Mouse (Mus musculus) adipocyte (in vitro differentiated cells): ENCODE results near the gene Smarcd2.
A peak's percentile ranks its signal among the peaks of the same experiment; 100 is the strongest.

ENCODE experiments used
- DNase-seq: peaks from one replicate; pipeline ENCODE4 v3.0.0-alpha.2; 2016; ENCODE audit warnings: low spot score

Gene Smarcd2

DNA sequence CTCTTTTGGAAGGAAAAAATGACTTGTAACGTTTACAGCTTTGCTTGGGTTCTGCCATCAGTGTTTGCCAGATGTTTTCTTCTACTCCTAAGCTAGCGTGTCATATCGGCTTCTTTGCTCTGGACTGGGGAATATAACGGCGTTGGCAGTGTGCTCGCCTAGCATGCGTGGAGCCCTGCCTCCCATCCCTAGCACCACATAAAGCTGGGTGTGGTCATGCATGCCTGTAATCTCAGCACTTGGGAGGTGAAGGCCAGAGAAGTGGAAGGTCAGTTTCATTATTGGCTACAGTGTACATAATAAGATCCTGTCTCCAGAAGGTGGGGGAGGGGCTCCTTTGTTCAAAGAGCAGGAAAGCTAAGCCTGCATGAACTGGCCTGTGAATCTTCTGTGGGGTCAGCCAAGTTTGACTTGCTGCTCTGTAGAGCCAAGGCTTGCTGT lies 2.2 kb upstream of the Smarcd2 start:
- DNase-seq, result peak; percentile 49

DNA sequence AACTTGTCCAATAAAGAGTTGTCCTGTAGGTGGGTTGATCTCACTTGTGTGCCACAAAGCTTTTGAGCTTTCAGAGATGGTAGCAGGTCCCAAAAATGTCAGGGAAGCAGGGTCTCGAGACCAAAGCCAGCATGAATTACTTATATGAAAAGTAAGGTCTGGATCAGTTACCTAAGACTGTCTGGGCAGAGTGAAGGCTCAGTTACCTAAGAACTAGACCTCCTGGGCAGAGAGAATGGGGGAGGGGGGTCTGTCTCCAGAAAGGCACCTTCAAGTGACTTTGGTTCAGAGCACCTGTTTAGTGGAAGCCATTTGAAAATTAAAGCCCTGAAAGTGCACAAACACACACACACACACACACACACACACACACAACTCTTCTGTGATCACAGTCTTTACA lies 1.6 kb upstream of the Smarcd2 start:
- DNase-seq, result no peak

DNA sequence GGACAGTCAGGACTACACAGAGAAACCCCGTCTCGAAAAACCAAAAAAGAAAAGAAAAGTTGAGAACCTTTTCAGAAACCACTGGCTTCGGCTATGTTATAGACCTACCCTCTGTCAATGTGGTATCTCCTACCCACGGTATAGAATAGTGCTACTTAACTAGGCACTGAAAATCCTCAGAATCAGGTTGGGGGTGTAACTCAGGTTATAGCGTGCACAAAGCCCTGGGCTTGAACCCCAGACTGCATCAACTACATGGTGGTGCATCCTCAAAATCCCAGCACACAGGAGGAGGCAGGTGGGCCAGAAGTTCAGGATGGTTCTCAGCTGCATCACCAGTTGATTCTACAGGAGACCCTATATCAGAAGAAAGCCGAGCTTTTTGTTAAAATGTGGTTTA lies 1.0 kb upstream of the Smarcd2 start:
- no peak for DNase-seq

DNA sequence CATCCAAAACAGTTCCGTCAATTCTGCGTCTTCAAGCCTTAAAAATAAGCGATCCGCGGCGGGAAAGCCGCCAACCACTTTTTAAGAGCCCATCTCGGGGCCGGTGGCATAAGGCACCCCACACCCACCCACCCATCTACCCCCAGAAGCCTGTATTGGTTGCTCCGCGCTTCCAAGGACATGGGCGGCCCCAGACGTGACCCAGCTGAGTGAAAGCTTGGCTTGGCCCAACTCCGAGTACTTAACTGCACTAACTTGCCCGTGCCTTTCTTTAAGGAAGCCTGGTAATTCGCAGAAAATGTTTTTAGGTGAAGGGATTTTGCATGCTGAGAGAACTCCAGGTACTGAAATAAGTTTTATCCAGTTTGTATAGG lies 526 bp upstream of the Smarcd2 start:
- no peak for DNase-seq

DNA sequence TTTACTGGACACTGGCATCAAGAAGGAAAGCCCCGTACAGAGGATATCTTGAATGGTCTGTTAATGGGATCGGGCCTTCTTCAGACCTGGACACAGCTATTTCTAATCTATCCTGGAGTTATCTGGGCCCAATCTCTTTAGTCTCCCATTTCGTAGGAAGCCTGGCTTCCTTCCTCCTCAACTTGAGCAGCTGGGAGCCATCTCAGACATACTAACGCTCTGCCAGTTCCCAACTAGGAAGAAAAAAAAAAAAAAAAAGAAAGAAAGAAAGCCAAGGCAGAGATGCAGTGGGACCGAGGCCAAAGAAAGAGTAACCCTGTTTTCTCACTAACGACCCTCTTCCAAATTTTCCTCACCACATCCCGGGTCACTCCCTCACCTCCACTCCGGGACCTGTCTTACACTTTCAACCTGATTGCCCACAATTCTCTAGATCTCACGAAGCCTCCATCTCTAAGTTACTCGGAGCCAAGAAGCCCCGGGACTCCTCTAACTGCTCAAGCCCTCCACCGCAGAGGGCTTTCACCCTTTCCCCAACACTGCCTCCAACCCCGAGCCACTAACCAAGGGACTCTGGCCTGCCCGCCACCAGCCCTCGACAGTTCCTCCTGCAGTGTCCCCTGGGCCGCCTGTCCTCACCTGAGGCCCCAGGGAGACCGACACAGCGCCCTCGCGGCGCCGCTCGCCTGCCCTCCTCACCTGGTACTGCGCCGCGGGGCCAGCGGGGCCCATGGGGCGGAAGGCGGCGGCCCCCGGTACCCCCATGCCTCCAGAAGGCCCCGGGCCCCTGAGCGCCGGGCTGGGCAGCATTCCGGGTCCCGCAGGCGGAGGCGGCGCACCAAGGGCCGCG lies 753 bp downstream of the Smarcd2 start:
- DNase-seq, result peak; percentile 45

DNA sequence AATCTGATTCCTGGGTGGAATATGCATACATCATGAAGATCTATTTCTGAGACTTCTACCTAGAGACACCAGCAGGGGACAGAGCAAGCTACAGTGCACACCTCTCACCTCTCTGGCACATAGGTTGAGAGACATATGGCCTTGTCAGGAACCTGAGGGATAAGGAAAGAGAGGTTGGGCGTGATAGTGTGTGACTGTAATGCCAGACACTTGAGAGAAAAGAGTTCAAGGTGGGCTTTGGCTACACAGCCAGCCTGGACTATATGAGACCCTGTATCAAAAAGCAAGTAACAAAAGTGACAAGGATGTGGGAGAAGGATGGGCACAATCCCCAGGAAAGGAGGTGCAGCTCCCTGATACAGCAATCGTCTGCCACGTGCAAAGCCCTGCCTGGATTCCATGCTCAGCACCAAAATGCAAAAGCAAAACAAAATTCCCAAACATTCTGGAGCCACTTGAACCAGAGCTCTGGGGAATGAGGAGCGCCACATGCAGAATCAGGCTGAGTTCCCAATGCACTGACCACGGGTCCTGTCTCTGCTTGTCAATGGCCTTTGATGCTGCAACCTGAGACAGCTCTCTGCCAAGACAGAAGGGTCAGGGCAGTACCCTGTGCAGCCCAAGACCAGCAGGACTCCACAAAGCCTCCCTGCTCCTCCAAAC lies 1.5 kb downstream of the Smarcd2 start:
- DNase-seq, result peak; percentile 41

DNA sequence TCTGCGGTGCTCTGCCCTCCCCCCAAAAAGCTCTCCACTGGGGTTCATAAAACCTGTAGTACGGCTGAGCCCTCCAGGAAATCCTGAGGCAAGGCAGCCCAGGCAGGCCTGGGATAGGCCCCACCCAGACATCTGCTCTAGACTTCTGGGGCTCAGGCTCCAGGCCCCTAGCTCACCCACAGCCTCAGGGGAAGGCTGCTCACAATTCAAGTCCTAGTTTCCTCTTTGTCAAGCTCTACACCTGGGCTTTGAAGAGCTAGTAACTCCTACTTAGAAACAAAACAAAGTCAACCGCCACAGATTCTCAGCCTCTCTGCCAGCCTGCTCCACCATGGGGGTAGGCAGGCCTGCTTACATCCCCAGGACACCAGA lies 3.7 kb downstream of the Smarcd2 start:
- DNase-seq, result peak; percentile 38

DNA sequence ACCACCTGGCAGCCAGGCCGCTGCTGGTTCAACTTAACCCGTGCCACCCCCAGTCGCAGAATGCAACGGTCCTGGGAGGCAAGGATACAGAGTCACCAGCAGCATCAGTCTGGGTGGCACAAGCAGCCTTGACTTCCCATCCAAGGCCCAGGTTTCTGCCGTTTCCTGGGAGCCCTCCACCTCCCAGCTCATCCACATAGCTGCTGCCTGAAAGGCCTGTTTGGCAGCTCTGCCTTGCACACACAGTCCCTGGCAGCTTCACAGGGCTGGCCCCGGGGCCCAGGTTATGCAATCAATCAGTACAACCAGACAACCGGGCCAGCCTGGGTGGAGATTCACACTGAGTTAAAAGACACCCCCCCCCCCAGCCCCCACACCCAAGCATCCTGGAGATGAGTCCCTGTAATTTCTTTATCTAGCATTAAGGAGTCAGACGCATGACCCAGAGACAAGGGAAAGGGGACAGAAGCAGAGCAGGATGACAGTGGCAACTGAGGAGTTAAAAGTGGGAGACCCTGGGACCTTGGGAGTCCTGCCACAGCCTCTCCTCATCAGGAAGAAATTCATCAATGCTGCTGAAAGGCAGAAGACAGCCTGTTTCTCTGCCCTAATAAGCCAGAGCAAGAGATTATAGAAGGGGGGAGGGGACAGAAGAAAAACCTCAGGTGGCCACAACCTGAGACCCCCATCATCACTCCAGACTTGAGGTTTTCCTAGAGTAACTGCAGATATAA lies 4.3 kb downstream of the Smarcd2 start:
- DNase-seq, result peak; percentile 92

DNA sequence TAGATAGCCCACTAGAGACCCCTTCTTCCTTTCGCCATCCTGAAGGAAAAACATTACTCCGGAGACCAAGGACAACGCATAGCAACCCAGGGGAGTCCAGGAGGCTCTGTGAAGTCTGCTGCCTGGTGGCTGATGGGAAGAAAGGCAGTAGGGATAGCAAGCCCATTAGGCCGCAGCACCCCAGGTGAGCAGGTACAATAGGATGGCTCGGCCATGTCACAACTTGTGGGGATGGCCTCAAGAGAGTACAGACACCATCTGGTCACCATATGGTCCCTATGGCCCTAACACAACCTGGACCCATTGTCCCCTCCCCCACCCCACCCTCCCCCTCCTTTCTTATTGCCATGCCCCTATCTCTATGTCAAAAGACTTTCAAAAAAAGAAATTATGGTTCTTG lies 4.9 kb downstream of the Smarcd2 start:
- DNase-seq, result no peak

DNA sequence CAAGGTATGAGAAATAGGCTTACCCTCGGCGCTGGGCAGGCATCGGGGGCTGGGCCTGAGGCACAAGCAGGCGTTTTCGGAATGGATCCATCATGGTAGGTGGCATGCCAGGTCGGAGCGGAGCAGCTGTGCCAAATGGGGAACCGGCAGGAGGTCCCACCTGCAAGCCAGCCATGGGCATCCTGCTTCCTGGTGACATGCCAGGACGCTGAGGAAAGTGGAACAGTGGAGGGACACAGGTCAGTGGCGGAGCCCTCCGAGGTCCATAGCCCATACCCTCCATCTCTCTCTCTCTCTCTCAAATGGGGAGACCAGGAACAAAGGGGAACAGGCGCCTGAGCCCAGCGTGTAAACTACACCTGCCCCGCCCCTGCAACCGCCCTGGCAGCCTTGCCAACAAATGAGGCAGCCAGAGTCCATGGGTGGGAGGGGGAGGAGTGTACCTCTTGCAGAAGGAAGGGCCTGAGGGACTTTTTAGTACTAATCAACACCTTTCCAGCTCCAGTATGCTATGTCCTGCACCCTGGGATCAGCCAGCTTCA lies 5.4 kb downstream of the Smarcd2 start:
- DNase-seq, result no peak

DNA sequence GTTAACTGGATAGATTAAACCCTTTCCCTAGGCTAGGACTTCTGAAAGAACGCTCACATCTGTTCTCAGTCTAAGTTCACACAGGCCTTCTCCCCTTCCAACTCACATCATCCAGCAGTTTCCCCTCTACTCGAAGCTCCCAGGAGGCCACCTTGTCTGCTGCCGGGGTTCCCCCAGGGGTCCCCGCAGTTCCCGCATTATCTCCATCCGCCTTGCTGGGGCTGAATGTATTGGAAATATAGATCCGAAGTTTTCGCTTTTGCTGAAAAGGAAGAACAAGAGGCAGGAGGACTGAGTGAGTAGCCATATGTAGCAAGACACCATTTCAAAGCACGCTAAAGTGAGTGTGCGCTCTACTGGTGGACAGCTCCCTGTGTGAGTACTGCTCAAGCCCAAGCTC lies 6.3 kb downstream of the Smarcd2 start:
- no peak for DNase-seq

DNA sequence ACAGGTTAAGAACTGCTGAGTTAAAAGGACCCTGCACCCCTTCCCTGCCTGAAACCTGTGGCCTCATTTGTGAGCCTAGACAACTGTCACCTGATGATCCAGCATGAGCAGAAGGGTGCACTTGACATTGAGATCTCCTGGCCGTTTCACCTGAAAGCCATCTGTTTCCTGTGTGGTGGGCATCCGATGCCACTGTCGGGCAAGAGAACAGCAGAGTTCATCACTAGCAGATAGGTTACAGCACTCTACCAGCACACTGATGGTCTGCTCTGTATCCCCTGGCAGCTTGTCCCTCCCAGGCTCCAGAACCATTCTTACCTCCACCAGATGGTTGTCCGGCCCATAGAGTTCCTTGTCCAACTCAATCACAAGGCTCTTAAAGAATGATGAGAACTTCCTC lies 7.2 kb downstream of the Smarcd2 start:
- DNase-seq, result no peak

DNA sequence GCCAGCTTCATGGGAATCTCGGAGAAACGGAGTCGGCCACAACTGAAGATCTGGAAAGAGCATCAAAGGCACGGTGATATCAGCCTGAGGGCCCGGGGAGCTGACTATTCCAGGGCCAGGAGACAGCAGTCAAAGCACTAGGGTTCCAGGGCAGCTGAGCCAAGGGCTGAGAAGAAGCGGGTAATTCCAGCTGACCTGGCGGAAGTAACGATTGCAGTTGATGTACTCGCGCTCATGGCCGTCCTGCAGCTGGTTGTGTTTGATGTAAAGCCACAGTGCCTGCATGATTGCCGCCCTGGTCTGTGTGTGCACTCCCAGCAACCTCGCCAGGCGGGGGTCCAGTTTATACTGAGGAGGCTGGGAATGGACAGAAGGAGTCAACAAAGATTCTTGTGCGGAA lies 7.8 kb downstream of the Smarcd2 start:
- no peak for DNase-seq

DNA sequence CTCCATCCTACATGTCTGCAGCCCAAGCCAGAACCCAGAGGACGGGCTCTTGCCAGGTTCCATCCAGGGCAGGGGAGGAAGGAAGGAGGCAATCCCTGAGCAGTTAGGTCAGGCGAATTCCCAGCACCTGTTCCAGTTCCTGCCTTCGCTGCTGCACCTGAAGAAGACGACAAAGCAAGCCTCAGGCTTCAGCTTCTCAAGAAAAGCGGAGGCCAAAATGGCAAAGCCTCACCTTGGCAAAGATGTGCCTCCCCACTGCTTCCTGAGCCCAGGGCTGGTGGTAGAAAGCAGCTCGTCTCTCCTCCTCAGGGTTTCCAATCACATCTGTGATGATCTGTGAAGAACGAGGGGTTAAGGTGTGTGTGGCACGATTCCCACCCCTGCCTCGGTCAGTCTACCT lies 8.8 kb downstream of the Smarcd2 start:
- no peak for DNase-seq

DNA sequence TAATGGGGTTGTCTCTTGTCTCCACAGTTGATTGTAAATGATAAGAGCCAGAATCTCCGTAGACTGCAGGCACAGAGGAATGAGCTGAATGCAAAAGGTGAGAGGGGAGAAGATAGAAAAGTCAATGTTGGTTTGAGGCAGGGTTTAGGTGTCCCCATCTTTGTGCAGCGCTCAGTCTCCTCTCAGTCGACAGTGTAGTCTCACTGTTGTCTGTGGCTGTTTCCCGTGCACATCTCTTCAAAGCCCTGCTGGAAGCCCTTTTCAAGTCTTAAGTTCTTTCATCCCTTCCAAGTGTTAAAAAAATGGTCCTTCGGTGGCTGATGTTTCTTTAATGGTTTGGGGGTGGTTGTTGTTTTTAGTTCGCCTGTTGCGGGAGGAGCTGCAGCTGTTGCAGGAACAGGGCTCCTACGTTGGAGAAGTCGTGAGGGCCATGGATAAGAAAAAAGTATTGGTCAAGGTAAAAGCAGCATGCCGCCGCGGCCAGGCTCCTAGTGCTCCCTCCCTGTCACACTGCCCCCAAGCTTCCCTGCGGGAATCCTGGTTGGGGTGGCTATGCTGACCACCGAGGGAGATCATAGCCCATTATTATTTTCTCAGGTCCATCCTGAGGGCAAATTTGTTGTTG lies 11.8 kb downstream of the Smarcd2 start:
- no peak for DNase-seq

DNA sequence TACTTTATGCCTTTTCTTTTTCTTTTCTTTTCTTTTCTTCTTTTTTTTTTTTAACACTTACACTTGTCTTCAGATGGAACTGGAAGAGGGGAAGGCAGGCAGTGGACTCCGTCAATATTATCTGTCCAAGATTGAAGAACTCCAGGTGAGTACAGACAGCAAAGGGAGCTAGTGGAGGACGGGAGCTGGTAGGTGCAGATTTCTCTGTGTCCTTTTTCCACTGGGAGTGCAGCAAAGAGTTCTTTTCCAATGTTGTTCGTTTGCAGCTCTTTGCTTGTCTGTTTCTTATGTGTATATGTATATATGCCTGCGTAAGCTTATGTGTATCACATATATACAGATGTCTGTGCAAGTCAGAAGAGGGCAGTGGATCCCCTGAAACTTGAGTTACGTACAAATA lies 16.0 kb downstream of the Smarcd2 start:
- DNase-seq, result no peak

DNA sequence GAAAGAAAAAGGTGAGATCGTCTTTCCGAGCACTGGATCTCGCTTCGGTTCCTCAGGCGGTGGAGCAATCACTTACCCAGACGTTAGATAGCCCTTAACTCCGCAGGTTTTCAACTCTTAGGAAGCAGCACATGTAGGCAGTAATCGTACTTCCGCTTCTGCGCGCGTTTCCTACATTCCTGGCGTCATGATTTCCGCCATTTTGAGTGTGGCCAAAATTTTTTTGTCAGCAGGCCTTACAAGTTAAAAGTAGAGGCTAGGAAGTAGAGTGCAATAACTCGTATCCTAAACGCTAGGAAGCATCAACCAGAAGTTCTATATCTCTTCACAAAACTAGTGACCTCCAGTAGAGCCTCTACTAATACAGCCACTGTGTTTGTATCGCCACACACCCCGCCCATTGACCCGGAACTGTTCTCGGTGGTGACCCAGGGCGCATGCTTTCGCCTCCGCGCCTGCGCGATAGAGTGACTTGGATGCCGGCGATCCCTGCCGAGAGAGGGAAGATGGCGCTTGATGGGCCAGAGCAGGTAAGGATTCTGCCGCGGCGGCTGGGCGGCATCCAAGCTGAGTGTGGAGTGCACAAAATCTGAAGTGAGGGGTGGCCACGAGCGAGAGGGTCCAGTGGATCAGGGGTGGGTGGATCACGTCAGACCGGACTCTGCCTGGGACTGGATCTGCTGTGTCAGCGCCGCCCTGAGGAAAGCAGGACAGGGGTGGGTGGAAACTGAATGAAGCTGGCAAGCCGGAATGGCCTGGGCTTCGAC lies 16.9 kb downstream of the Smarcd2 start, which contains the start of the genes Ftsj3 and Psmc5:
TSS of gene Ftsj3 (minus strand) at position 395 of the 767 bp plus-strand sequence.
TSS of gene Psmc5 (plus strand) at position 470 of the 767 bp plus-strand sequence.
- DNase-seq, result peak; percentile 98

DNA sequence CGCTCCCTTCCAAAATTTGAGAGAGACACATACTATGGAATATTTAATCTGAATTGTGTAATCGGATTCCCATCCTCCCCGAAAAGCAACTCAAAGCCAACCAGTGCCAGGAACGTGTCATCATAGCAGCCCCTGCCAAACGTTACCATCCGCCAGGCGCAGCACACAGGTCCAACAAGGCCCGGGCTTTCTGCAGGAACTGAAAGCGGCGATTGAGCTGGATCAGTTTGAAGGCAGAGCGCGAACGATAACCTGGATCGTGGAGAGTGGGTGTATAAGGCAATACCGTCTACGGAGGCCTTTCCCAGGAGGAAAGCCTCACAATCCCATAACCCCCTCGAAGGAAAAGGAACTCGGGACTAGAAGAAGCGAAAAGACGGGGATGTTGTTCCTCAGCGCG lies 17.6 kb downstream of the Smarcd2 start:
- peak; percentile 69 for DNase-seq

DNA sequence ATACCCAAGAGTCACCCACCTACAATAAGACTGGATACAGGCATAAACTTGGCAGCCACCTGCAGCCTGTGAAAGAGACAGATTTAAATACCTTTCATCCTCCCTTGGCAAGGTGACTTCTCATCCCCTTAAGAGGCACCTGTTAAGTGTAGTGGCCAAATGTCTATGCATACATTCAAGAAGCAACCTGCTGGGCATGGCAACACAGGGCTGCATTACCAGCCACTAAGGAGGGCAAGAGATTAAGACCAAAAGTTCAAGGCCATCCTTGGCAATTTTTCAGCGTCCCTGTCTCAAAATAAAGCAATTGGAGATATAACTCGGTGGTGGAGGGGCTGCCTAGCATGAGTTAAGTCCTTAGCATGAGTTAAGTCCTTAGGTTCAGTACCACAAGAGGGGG lies 18.0 kb downstream of the Smarcd2 start:
- no peak for DNase-seq

DNA sequence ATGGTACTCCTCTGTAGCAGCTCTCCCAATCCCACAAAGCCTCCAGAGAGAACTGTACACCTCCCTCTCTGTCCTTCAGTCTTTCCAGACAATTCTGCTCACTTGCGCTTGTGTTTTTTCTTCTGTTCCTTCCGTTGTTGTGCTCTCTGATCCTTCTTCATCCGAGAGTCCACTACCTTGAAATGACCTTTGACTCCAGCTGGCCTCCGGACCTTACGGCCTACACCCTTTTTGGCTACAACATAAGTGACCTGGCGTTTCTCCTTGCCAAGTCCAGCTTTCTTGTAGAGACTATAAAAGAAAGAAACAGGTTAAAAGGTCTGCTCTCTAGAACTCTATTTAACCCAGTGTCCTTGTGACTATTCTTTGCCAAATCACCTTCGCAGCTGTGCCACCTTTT lies 23.4 kb downstream of the Smarcd2 start:
- DNase-seq, result no peak

DNA sequence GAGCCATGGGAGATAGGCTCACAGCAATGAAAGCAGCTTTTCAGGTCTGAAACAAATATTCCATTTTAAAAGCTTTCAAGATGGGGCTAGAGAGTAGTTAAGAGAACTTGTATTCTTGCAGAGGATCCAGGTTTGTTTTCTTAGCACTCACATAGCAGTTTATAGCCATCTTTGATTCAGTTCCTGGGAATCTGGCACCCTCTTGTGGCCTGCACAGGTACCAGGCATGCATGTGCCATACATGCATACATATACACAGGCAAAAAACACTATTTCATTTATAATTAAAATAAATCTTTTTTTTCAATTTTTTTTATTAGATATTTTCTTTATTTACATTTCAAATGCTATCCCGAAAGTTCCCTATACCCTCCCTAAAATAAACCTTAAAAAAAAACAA lies 25.9 kb downstream of the Smarcd2 start:
- DNase-seq, result no peak
